Mouse (Mus musculus) splenic B cell, adult 2 months (primary cell): ENCODE measurements around the gene Nynrin.

ENCODE experiments used
- DNase-seq: peaks from one replicate; pipeline ENCODE4 v3.0.0-alpha.2; 2011; ENCODE audit warnings: low read depth, low spot score
- H3K27me3 ChIP-seq: 2 replicates; pipeline ENCODE4 v1.6.1; 2012; ENCODE audit warnings: mild to moderate bottlenecking, low read length, moderate library complexity, mixed read lengths; ENCODE audit not compliant: control insufficient read depth, poor library complexity, insufficient read depth, severe bottlenecking
- H3K36me3 ChIP-seq: 2 replicates; pipeline ENCODE4 v1.6.1; 2012; ENCODE audit warnings: mild to moderate bottlenecking, low read length, moderate library complexity, mixed read lengths; ENCODE audit not compliant: control insufficient read depth, poor library complexity, insufficient read depth, severe bottlenecking

Gene Nynrin

DNA sequence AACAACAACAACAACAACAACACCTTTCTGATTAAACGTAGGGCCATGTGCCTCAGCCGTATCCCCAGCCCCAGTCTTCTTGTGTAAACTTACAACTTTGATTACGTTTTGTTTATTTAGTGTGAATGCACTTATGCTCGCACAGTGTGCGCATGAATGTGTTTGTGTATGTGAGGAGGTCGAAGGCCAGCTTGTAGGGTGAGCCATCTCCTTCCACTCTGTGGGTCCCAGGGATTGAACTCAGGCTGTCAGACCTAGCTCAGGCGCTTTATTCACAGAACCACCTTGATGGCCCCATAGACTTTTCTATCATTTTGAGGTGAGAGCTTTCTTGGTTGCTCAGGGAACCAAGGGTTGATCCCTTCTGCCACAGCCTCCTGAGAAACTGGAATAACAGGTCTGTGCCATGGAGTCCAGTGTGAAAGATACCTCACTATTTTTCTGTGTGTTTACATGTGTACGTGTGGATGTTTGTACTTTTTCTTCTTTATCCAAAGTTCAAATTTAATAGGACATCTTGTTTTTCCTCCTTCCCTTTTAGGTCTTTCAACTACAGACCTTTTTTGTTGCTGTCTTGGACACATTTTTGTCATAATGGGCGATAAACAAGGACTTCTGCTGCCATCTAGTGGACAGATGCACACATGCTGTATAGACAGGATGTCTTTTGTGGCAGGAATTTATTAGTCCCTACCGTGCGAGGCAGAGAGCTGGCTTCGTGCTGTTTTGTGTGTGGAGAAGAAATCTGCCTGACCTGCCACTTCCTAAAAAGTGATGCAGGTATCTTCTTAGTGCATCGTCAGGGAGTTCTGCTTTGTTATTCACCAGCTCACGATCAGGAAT, 64.7 kb downstream of the Nynrin start:
- Histone ChIP-seq H3K36me3 (no peaks in the 10 kb centered on the region), H3K27me3 (no peaks in the 10 kb centered on the region)
- peak; percentile 93 for DNase-seq

DNA sequence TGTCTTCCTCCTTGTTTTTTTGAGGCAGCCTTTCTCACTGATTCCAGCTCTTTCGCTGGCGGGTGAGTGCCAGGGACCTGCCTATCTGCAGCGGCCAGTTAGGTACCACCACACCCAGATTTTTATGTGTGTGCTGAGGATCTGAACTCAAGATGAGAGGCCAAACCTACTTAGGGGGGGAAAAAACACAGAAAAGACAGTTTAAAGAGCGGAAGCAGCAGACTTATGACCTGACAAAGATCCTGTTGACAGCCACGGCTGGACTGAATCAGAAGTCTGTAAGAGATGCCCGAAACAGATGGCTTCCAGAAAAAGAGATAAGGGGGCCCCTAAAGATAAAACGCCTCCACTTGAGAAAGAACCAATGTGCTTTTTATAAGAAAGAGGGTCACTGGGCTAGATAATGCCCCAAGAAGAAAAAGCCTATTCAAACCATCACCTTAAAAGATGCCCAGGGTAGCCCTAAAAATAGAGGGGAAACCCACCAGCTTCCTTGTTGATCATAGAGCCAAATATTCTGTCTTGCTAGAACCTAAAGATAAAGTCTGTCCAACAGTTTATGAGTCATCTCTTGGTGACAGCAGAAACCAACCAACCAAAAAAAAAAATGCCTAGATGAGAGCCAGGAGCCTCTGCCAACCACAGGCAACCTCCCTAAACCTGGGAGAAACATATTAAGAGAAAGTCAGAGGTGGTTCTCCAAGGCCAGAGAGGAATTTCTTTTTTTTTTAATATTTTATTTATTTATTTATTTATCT, 68.8 kb downstream of the Nynrin start:
- Histone ChIP-seq H3K36me3 (no peaks in the 10 kb centered on the region), H3K27me3 (no peaks in the 10 kb centered on the region)
- no peak for DNase-seq
